Mouse (Mus musculus) lung, postnatal 0 days (tissue): ENCODE measurements around the gene Csrnp3. TPM values are rescaled to one million over a fixed set of nuclear protein-coding genes. Genes with fewer than 3 reads are reported as not detected.

ENCODE experiments used
- ATAC-seq: fragments of 200-750 bp; cut with Nextera tagmentation; 2 replicates; pipeline ENCODE4 v1.8.0; 2017; ENCODE audit warnings: moderate library complexity
- DNase-seq: peaks from one replicate; pipeline ENCODE4 v3.0.0-alpha.2; 2016; ENCODE audit warnings: low spot score
- H3K27ac ChIP-seq: fragments of 300-500 bp; sonication (generic); 2 replicates; pipeline ENCODE4 v1.5.1; 2014; ENCODE audit warnings: antibody characterized with exemption, mild to moderate bottlenecking, low read length, mixed read lengths
- H3K27me3 ChIP-seq: fragments of 300-500 bp; sonication (generic); replicated peaks from 2 replicates; pipeline ENCODE4 v1.6.1; 2014; ENCODE audit warnings: low read length, mixed read lengths; ENCODE audit not compliant: insufficient read depth
- H3K36me3 ChIP-seq: fragments of 300-500 bp; sonication (generic); 2 replicates; pipeline ENCODE4 v1.6.1; 2014; ENCODE audit warnings: low read length, mixed read lengths; ENCODE audit not compliant: insufficient read depth
- H3K4me1 ChIP-seq: fragments of 300-500 bp; sonication (generic); 2 replicates; pipeline ENCODE4 v1.6.1; 2014; ENCODE audit warnings: antibody characterized with exemption, low read depth, low read length, mixed read lengths; ENCODE audit not compliant: insufficient read depth
- H3K4me2 ChIP-seq: fragments of 300-500 bp; sonication (generic); replicated peaks from 2 replicates; pipeline ENCODE4 v1.6.1; 2014; ENCODE audit warnings: low read depth, mild to moderate bottlenecking, low read length, moderate library complexity, mixed read lengths
- H3K4me3 ChIP-seq: fragments of 300-500 bp; sonication (generic); 2 replicates; pipeline ENCODE4 v1.5.1; 2014; ENCODE audit warnings: low read depth, low read length
- H3K9ac ChIP-seq: fragments of 300-500 bp; sonication (generic); replicated peaks from 2 replicates; pipeline ENCODE4 v1.6.1; 2014; ENCODE audit warnings: low read depth, mild to moderate bottlenecking
- H3K9me3 ChIP-seq: fragments of 300-500 bp; sonication (generic); 2 replicates; pipeline ENCODE4 v1.6.1; 2016; ENCODE audit warnings: low read length, mixed read lengths
- CTCF ChIP-seq: IDR thresholded peaks from 2 replicates; pipeline ENCODE4 v1.5.1; 2016; ENCODE audit warnings: antibody characterized with exemption, mild to moderate bottlenecking
- EP300 ChIP-seq: IDR thresholded peaks from 2 replicates; pipeline ENCODE4 v1.6.1; 2016; ENCODE audit warnings: antibody characterized with exemption, mild to moderate bottlenecking, control low read depth
- WGBS: fragments of 180-500 bp; shearing (Covaris S2); extraction: QIAGEN DNeasy Blood & Tissue Kit; methylation state at CpG from one replicate; pipeline ENCODE4 v1.1.7; 2014; 5-methylcytosine and 5-hydroxymethylcytosine counted together
- polyA plus RNA-seq: library from polyadenylated mRNA; unstranded; fragments of >200 nt; fragmentation: Nextera tagmentation; extraction: Ambion mirVana; gene quantifications from 2 replicates; pipeline ENCODE4 v1.2.1, GENCODE M21; 2015

The Csrnp3 gene
- polyA plus RNA-seq, 1 experiment from 2014 or later: 0.06 TPM

DNA sequence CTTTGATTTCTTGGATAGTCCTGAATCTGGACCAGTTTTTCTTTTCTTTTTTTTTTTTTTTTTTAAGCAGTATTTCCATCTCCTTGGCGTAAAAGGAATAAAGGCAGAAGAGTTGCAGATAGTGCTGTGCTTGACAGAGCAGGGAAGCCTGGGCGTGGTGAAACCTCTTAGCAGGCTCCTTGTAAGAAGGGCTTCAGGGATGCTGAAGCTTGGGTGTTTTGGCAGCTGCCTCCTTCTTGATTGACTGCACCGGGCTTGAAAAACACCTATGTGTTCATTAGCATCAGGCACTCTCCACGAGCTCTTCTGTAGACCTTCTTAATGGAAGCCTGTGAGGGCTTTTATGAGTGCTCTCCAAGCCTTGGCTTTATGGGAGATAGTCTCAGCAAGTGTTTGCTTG is 117.9 kb downstream of the Csrnp3 start:
- Histone ChIP-seq H3K27ac (no peak overlapping the region), H3K27me3 (no peaks in the 10 kb centered on the region), H3K9me3 (no peaks in the 10 kb centered on the region), H3K4me1 (no peaks in the 10 kb centered on the region), H3K36me3 (no peaks in the 10 kb centered on the region), H3K4me2 (no peak overlapping the region), H3K9ac (no peak overlapping the region), H3K4me3 (no peak overlapping the region)
- TF ChIP-seq EP300 (no peak), CTCF (no peak)
- ATAC-seq (no peak), DNase-seq (no peak)
- 57% methylated on average over 4 of the region's 4 CpGs for WGBS

DNA sequence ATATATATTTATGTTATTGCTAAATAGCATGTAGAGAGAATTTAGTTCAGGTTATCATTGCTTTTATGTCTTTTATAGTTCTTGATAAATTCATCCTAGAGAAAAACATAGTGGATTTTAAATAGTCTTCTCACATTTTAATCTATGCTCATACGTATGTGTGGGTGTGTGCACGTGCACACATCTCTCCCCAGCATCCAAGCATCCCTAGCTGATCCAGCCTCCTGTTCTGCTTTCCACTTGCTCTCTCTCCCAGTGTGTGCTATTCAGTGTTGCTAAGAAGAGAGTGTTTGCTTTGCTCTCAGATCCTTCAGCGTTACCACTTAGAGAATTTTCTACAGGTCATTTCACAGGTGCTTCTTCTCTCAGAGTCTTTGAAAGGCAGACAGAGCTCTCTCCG is 123.2 kb downstream of the Csrnp3 start:
- WGBS: 43% methylated on average over 4 of the region's 4 CpGs
- Histone ChIP-seq H3K27me3 (no peaks in the 10 kb centered on the region), H3K9me3 (no peaks in the 10 kb centered on the region), H3K4me1 (no peaks in the 10 kb centered on the region), H3K27ac (no peak overlapping the region), H3K4me2 (no peak overlapping the region), H3K9ac (no peak overlapping the region), H3K4me3 (no peak overlapping the region), H3K36me3 (no peaks in the 10 kb centered on the region)
- DNase-seq (no peak), ATAC-seq (no peak)
- TF ChIP-seq EP300: no peak
- no peak for TF ChIP-seq CTCF

DNA sequence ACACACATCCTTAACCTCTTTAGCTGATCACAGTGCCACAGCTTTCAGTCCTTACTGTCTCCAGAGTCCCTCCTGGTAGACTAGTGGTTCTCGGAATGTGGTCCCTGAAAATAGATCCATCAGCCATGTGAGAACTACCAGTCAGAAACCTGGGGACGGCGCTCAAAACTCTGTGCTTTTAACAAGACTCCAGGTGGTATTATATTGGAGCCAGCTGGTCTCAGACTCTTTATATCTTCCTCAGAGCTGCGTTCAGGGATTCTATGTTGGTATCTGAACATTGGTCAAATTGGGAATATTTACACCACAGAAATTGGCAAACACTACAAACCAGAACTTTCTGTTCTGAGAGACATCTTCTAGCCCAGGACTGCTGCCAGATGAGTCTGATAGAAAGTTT is 128.3 kb downstream of the Csrnp3 start:
- 83% methylated on average over 4 of the region's 4 CpGs for WGBS

DNA sequence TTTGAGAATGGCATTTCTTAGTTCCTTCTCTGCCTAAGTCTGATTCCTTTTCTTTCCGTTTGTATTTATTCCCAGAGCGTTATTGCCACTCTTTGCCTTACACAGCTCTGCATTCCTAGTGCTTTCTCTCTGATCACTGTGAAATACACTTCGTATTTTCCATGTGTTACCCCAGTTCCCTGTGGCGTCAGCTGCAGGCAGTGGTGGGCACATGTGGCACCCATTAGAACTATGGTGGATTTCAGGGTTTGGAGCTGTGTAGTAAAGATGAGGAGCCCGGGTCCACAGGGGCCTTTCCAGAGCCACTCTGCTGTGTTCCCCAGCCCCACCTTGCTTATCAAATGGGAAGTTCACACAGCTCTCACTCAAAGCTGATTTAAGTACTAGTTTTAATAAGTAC is 129.8 kb downstream of the Csrnp3 start:
- Histone ChIP-seq H3K9me3 (no peaks in the 10 kb centered on the region), H3K27me3 (no peaks in the 10 kb centered on the region), H3K4me1 (no peaks in the 10 kb centered on the region), H3K4me2 (no peak overlapping the region), H3K27ac (no peak overlapping the region), H3K36me3 (no peaks in the 10 kb centered on the region), H3K4me3 (no peak overlapping the region), H3K9ac (no peak overlapping the region)
- ATAC-seq: no peak
- no peak for DNase-seq
- TF ChIP-seq EP300: no peak
- TF ChIP-seq CTCF: no peak
- 74% methylated on average over 5 of the region's 5 CpGs for WGBS

More for the DNA sequence above, 128.3 kb downstream of the Csrnp3 start:
- no peaks in the 10 kb centered on the region for H3K36me3 ChIP-seq
- H3K4me2 ChIP-seq: no peak overlapping the region
- no peak for DNase-seq
- no peak for TF ChIP-seq EP300
- no peak for TF ChIP-seq CTCF
- no peak overlapping the region for H3K4me3 ChIP-seq
- no peaks in the 10 kb centered on the region for H3K27me3 ChIP-seq
- no peaks in the 10 kb centered on the region for H3K9me3 ChIP-seq
- ATAC-seq: no peak
- H3K9ac ChIP-seq: no peak overlapping the region
- H3K4me1 ChIP-seq: no peaks in the 10 kb centered on the region
- no peak overlapping the region for H3K27ac ChIP-seq

DNA sequence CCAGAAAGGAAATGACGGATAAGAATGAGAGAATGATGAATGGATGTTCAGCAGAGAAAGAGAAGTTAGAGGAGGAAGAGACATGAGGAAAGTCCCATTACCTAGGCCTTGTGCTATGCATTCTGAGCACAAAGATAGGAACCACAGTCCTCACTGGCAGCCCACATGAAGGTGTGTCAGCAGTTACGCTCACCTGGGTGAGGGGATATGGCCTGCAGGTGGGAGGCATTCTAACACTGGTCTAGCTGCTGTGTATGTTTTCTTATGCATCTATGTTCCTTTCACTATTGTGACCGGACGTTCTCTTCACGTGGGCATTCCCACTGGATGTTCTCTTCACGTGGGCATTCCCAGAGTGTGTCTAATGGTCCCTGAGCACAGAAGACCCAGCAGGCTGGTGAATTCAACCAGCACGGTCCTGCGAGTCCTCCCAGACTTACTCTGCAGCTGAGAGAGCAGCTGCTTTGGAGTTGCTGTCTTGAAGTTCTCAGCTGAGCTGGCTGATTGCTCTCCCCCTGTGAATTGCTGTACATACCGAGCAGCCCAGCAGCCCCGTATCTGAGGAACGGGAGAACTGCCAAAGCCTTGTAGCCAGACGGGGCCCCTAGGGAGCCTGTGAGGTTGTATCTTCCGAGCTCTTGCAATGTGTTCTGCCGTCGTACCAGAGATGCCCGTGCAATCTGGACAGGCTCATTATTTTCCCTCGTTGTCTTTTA is 133.9 kb downstream of the Csrnp3 start:
- Histone ChIP-seq H3K27me3 (no peaks in the 10 kb centered on the region), H3K36me3 (no peaks in the 10 kb centered on the region), H3K4me1 (no peaks in the 10 kb centered on the region), H3K9me3 (no peaks in the 10 kb centered on the region), H3K27ac (no peak overlapping the region), H3K4me3 (no peak overlapping the region), H3K9ac (no peak overlapping the region), H3K4me2 (no peak overlapping the region)
- WGBS: 57% methylated on average over 17 of the region's 17 CpGs
- TF ChIP-seq CTCF (no peak), EP300 (no peak)
- ATAC-seq (no peak), DNase-seq (no peak)

DNA sequence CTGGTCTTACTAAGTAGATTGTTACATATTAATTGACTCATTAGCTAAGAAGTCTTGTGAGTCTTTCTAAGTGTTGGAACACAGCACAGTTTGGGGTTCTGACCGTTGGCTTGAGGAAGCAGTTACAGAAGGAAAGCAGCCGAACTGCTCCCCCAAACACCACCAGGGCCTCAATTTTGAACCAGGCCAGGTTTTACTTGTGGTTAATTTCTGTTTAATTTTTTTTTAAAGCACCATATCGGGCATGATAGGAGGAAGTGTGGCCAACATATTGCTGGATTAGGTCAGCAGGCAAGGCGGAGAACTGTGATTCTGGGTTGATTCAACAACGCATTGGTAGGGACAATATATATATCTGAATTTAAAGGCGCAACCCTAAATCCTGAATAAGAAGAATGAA is 135.9 kb downstream of the Csrnp3 start:
- H3K27ac ChIP-seq: no peak overlapping the region
- no peaks in the 10 kb centered on the region for H3K4me1 ChIP-seq
- no peak overlapping the region for H3K4me3 ChIP-seq
- WGBS: 76% methylated on average over 6 of the region's 6 CpGs
- no peaks in the 10 kb centered on the region for H3K36me3 ChIP-seq
- H3K4me2 ChIP-seq: no peak overlapping the region
- H3K27me3 ChIP-seq: no peaks in the 10 kb centered on the region
- DNase-seq: no peak
- no peak for ATAC-seq
- H3K9ac ChIP-seq: no peak overlapping the region
- TF ChIP-seq CTCF: no peak
- TF ChIP-seq EP300: no peak
- no peaks in the 10 kb centered on the region for H3K9me3 ChIP-seq
